Mouse (Mus musculus) embryonic fibroblast, embryonic 13.5 days (primary cell): Measurements from ENCODE around the gene Dgkg.

ENCODE experiments used
- CTCF ChIP-seq: IDR thresholded peaks from 2 replicates; pipeline ENCODE4 v1.5.1; 2011; ENCODE audit warnings: mild to moderate bottlenecking, control low read depth, low read length, moderate library complexity, borderline replicate concordance; ENCODE audit not compliant: insufficient read depth
- POLR2A ChIP-seq: IDR thresholded peaks from 2 replicates; pipeline ENCODE4 v1.6.1; 2011; ENCODE audit warnings: low read depth, mild to moderate bottlenecking, control low read depth, low read length, moderate library complexity

DNA sequence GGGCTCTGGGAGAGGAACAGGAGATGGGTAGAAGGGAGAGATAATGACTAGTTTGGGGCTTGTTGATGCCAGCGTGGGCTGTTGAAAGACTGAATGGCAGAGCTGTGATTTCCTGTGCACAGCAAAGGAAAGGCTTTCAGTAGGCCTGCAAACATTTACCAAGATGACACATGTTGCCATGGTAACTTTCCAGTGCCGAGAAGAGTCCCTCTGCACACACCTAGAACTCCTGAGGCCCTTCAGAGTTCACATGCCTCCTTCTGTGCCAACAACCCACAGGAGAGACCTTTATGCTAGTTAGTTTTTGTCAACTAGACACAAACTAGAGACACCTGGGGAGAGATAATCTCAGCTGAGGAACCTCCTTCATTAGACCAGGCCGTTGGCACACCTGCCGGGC, 163.6 kb downstream of the Dgkg start:
- TF ChIP-seq POLR2A: no peak
- TF ChIP-seq CTCF: no peak
